Mouse (Mus musculus): Measurements from ENCODE around the gene Ddn.

GRCm38 (mm10) chr15:98818171-98818570 lies 8.9 kb upstream of the Ddn start:
- no peak for TF ChIP-seq POLR2A (IDR thresholded peaks at IDR 0.05; ENCODE audit: low read depth, low read length)
- no peak for TF ChIP-seq CTCF (IDR thresholded peaks at IDR 0.05; ENCODE audit: extremely low read depth, insufficient read length, insufficient replicate concordance, low read depth, low read length)
